Mouse (Mus musculus): ENCODE measurements around the gene Gabarapl2.

- TF ChIP-seq CTCF (IDR thresholded peaks at IDR 0.05; ENCODE audit: control insufficient read depth, insufficient read depth, insufficient read length) (no peak), MAX (IDR thresholded peaks at IDR 0.05) (no peak), USF1 (IDR thresholded peaks at IDR 0.05; ENCODE audit: low read depth) (no peak)
These were observed 19.5 kb upstream of the Gabarapl2 start for GRCm38 (mm10) chr8:111920971-111921370.
